ENCODE assay signal across 20 mouse cellular contexts in genomic region chr14:110100852-110101251, GRCm38 (mm10).
"Had no signal": no experiment of that assay in that cellular context is flagged by ENCODE, and none has a peak within 500 bp of the region (broad histone marks: within the 10 kb centered on the region; RNA-seq: fewer than 3 reads in every experiment).

No protein-coding gene starts in this region.

- DNase-seq: kidney, adult 2 months; kidney, postnatal 25 days; layer of hippocampus, adult 9-11 months; liver, postnatal 0 days; lung, postnatal 36 days; midbrain, embryonic 14.5 days; retina, postnatal 1 day; right cerebral cortex, postnatal 25 days; spleen, adult 18-20 months; thymus, postnatal 36 days had no signal

- H3K4me2 ChIP-seq: limb, embryonic 15.5 days; liver, embryonic 11.5 days; midbrain, embryonic 11.5 days; neural tube, embryonic 13.5 days; stomach, embryonic 15.5 days had no signal

- H3K4me1 ChIP-seq: limb, embryonic 15.5 days; neural tube, embryonic 13.5 days; stomach, embryonic 15.5 days had no signal

- H3K27ac ChIP-seq: kidney, postnatal 0 days; layer of hippocampus, adult 2 months; limb, embryonic 15.5 days; liver, embryonic 14.5 days; neural tube, embryonic 13.5 days; stomach, embryonic 15.5 days had no signal

- H3K4me3 ChIP-seq: layer of hippocampus, adult 2 months; limb, embryonic 15.5 days; myocyte; neural tube, embryonic 13.5 days; stomach, embryonic 15.5 days had no signal

- H3K36me3 ChIP-seq: limb, embryonic 15.5 days; neural tube, embryonic 13.5 days; stomach, embryonic 15.5 days had no signal

- H3K27me3 ChIP-seq: limb, embryonic 15.5 days; neural tube, embryonic 13.5 days; stomach, embryonic 15.5 days had no signal

- H3K9ac ChIP-seq: limb, embryonic 15.5 days; liver, embryonic 14.5 days; liver, postnatal 0 days; neural tube, embryonic 13.5 days; stomach, embryonic 15.5 days had no signal

- ATAC-seq: intestine, postnatal 0 days; liver, postnatal 0 days had no signal

- H3K9me3 ChIP-seq: limb, embryonic 15.5 days; neural tube, embryonic 13.5 days; stomach, embryonic 15.5 days had no signal
